Mouse (Mus musculus) ovary, adult 18-20 months (tissue): ENCODE measurements around the gene Alk.

Experiments used
- DNase-seq: peaks from one replicate; pipeline ENCODE4 v3.0.0; 2022; ENCODE audit warnings: low spot score, mixed read lengths

Alk gene

DNA sequence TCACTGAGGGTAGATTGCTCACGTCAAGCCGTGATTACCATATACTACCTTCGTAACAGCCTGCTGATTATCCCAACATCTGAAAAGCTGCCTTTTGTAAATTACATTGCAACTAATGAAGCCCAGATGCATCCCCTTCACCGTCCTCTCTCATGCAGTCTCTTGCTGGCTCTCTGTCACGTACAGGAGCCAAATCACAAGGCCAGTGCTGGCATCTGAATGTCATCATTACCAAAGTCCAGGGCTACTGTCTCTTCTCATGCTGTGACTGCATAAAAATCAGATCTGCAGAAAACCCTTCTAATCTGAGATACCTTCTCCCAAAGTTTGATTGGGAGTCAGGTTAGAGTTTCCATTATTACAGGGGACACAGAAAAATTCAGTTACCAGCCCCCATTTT, 351.0 kb downstream of the Alk start:
- DNase-seq = no peak

GRCm38 (mm10) chr17:72251554-72251953, 352.9 kb downstream of the Alk start:
- DNase-seq = no peak

DNA sequence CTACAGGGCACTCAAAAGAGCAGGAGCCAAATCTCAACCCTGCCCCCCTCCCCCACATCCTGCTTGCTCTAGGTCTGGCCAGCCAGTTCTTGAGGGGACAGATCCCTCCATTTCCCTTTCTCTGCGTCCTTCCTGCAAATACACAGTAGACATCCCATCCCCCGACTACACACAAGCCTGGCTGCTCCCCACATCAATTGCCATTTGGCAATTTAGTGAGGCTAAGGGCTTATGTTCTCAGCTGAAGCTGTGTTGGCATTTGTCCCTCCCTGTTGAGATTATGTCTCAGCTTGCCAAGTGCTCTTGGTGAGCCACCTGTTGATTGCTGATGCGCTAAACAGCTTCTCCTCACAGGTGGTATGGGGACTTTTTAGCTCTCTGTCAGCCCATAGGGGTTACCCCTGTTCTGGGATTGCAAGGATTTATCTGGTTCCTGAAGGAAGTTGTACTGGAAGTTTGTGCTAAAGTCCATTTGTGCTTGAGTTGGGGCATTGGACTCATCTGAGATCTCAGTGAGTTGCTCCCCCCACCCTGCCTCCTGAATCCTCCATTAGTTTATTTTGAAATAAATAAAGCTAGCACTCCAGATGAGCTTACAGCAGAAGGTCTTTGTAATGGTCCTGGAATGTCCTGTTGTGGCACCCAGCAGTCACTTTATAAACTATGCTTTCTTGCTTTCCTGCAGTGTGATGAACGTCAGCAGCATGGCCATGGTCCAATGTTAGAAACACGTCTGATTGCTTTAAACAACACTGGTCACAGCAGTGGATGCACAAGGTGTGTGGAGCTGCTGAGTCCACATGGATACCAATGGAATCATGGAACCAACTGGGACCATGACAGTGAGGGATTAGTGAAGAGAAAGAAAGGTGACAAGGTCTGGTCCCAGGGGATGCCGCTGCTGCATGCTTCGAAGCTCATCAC, 353.7 kb downstream of the Alk start:
- no peak for DNase-seq

DNA sequence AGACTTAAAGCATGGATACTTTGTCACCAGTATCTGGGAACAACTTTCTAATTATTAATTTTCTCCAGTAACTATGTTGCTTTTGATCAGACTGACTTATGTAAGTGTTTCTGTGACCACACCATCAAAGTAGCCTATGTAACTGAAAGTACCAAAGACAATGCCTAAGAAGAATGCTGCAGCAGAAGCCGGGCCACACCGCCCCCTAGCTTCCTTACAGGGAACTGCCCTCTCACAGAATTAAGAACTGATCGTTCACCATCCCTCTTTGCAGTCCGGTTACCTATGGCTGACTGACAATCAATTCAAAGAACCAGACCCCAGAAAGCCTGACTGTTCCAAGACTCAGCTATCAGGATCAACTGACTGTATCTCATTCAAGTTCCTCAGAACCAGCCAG, 362.4 kb downstream of the Alk start:
- no peak for DNase-seq

GRCm38 (mm10) chr17:72237315-72237714, 367.1 kb downstream of the Alk start:
- DNase-seq = no peak

GRCm38 (mm10) chr17:72230891-72231290, 373.5 kb downstream of the Alk start:
- no peak for DNase-seq

DNA sequence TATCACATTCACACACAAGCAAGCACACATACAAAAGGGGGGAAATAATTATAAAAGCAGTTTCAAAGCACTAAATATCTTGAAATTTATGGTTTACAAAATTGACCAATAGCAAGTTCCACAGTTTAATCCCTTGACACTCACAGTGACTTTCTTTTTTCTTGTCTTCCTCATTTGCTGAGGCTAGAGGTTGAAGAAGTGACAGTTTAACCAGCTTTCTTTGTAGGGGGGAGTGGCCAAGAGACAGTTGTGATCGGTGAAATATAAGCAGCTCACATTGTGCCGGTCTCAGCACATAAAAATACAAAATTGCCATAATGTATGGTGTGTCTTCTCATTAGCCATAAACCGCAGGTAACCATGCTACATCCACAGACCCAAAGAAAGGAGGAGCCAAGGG, 385.6 kb downstream of the Alk start:
- no peak for DNase-seq

DNA sequence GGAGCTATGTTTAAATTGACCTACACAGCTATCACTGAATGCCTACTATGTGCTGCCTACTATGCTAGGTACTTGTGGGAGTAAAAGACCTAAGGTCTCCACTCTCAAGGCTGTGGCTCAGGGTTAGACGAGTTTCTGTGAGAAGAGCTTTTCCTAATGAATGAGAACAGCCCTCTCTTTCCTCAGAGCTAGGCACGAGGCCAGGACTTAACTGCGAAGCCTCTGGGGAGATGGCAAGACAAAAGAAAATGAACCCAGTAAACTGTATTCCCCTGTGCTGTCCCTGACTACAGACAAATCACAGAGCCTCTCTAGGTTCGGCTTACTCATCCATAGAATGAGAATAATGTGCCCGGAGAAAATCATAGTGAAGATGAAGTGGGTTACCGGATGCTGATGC, 406.9 kb downstream of the Alk start:
- no peak for DNase-seq

DNA sequence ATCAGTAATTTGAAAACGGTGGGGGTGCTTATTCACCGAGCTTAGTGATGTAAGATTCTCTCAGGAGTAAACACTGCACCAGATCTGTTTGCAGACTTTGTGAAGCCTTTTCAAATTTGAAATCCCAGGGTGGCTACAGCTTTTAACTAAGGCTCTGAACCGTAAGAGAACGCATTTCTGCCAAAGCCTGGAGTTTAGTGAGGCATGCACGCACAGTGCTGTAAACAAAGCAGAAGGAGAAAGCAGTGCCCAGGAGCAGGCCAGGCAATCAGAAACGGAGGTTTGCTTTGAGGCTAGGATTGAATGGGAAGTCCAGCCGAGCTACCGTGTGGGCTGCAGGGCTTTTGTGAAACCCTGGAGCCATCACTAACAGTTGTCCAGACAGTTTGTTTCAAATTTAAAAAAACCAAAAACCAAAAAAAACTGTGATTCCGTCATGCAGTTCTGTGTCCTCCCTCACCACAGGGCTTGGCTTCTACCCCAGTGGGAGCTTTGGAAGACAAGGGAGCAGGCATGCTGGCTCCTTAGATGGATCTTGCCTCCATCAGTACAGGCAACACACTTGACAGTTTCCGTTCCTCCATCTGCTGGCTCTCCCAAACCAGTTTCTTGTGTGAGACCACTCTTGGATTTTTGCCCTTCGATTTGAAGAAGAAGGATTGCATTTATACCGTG, 409.3 kb downstream of the Alk start:
- no peak for DNase-seq

DNA sequence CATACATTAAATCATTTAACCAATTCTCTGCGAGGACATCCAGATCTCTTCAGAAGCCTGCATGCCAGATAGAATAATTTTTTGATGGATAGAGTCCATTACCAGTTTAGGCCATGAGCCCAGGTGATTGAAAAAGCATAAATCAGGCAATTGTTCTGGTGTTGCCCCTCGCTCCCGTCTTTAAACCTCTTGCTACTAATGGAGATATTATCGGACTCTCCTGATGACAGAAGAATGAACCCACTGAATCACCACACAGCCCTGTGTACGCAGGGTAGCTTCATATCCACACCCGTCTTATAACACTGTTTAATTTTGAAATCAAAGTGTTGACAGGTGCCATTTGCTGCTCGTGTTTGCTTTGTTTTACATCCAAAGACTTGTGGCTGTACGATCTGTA, 413.9 kb downstream of the Alk start:
- DNase-seq = no peak

- no peak for DNase-seq
These were observed 417.4 kb downstream of the Alk start for GRCm38 (mm10) chr17:72187026-72187425.

DNA sequence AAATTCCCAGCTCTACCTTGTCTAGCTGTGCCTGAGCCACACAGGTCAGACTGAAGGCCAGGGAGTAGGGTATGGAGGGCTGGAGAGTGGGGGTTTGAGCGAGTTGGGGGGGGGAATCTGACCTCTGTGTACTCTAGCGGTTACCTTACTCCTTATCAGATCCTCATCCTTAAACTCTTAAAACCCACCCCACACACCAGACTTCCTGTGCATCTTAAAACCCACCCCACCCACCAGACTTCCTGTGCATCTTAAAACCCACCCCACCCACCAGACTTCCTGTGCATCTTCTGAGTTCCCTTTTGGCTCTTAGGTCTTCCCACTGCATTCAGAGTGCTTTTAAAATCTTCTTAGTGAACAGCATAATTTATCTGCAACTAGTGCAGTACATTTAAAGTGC, 422.0 kb downstream of the Alk start:
- no peak for DNase-seq

GRCm38 (mm10) chr17:72180200-72180599, 424.2 kb downstream of the Alk start:
- no peak for DNase-seq

DNA sequence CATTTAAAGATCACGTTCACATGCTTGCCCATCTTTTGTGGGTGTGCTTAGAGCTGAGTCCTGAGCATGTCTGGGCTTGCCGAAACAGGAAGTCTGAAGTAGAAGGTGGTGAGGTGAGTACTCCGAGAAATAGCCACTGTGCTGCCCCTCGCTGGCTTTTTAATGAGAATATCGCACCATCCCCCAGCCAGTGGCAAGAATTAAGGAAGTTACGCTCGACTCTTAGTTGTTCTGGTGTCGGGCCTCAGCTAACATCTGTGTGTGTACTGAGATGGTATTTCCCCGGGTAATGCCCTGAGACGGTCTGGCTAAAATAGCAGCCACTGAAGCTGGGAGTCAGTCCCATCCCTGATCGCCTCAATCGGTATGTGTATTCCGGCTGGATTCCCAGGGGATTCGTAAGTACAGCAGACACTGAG, 424.7 kb downstream of the Alk start:
- no peak for DNase-seq

- no peak for DNase-seq
These were observed 430.6 kb downstream of the Alk start for GRCm38 (mm10) chr17:72173778-72174177.

DNA sequence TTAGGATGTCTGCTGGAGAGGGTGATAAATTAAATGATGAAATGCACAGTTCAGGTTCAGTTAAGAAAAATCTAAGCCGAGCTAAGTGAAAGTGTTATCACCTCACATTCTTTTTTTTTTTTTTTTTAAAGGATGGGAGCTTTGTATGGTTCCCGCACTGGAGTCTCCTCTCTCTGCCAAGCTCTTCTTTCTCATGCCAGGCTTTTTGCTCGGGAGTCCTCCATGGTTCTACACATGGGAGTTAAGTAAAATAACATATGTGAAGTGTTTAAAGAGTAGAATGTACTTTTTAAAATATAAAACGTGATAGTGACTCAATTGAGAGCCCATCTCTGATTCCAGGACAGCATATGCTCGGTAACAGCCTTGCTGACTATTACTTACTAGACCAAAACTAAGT, 436.3 kb downstream of the Alk start:
- no peak for DNase-seq

GRCm38 (mm10) chr17:72158857-72159385, 445.5 kb downstream of the Alk start:
- no peak for DNase-seq

GRCm38 (mm10) chr17:72157830-72158629, 446.4 kb downstream of the Alk start:
- DNase-seq = no peak

- no peak for DNase-seq
These were observed 451.4 kb downstream of the Alk start for GRCm38 (mm10) chr17:72153038-72153437.

- DNase-seq = no peak
These were observed 459.4 kb downstream of the Alk start for GRCm38 (mm10) chr17:72144946-72145598.

GRCm38 (mm10) chr17:72144461-72144860, 460.0 kb downstream of the Alk start:
- no peak for DNase-seq
